Mouse (Mus musculus) kidney, embryonic 15.5 days (tissue): Measurements from ENCODE around the gene Dst. TPM values are rescaled to one million over a fixed set of nuclear protein-coding genes. Genes with fewer than 3 reads are reported as not detected.
"Not testable (repeated sequence)": the region's sequence is repeated elsewhere in the genome, so short reads cannot be mapped to it uniquely, and the experiment has no call there.

Experiments
- ATAC-seq: fragments of 200-750 bp; cut with Nextera tagmentation; replicated peaks from 2 replicates; pipeline ENCODE4 v1.8.0; 2017; ENCODE audit warnings: moderate TSS enrichment; ENCODE audit not compliant: low FRiP score
- H3K27ac ChIP-seq: fragments of 300-500 bp; sonication (generic); 2 replicates; pipeline ENCODE4 v1.5.1; 2015; ENCODE audit warnings: mild to moderate bottlenecking, inconsistent platforms
- H3K27me3 ChIP-seq: fragments of 300-500 bp; sonication (generic); 2 replicates; pipeline ENCODE4 v1.6.1; 2015; ENCODE audit warnings: inconsistent platforms
- H3K36me3 ChIP-seq: fragments of 300-500 bp; sonication (generic); 2 replicates; pipeline ENCODE4 v1.6.1; 2015; ENCODE audit warnings: inconsistent platforms
- H3K4me1 ChIP-seq: fragments of 300-500 bp; sonication (generic); 2 replicates; pipeline ENCODE4 v1.6.1; 2015; ENCODE audit warnings: inconsistent platforms
- H3K4me2 ChIP-seq: fragments of 300-500 bp; sonication (generic); 2 replicates; pipeline ENCODE4 v1.6.1; 2015; ENCODE audit warnings: moderate library complexity, mild to moderate bottlenecking, inconsistent platforms
- H3K4me3 ChIP-seq: fragments of 300-500 bp; sonication (generic); replicated peaks from 2 replicates; pipeline ENCODE4 v1.5.1; 2015; ENCODE audit warnings: mild to moderate bottlenecking, inconsistent platforms
- H3K9ac ChIP-seq: fragments of 300-500 bp; sonication (generic); 2 replicates; pipeline ENCODE4 v1.6.1; 2015; ENCODE audit warnings: mild to moderate bottlenecking, inconsistent platforms
- H3K9me3 ChIP-seq: fragments of 300-500 bp; sonication (generic); replicated peaks from 2 replicates; pipeline ENCODE4 v1.6.1; 2016; ENCODE audit warnings: inconsistent platforms
- WGBS: fragments of 180-500 bp; shearing (Covaris S2); methylation state at CpG from one replicate; pipeline ENCODE4 v1.1.7; 2015; ENCODE audit warnings: mixed read lengths; 5-methylcytosine and 5-hydroxymethylcytosine counted together
- polyA plus RNA-seq: library from polyadenylated mRNA; unstranded; fragments of >200 nt; fragmentation: Nextera tagmentation; extraction: Ambion mirVana; gene quantifications from 2 replicates; pipeline ENCODE4 v1.2.1, GENCODE M21; 2015

Gene Dst
- polyA plus RNA-seq, 1 experiment from 2014 or later = 27.9 TPM

GRCm38 (mm10) chr1:34052422-34052821 lies 144.4 kb downstream of the Dst start:
- H3K36me3 ChIP-seq = no peaks in the 10 kb centered on the region
- no peaks in the 10 kb centered on the region for H3K9me3 ChIP-seq
- no peak overlapping the region for H3K4me2 ChIP-seq
- no peak overlapping the region for H3K4me3 ChIP-seq
- H3K4me1 ChIP-seq = peaks cover 20% of the 10 kb centered on the region
- no peak overlapping the region for H3K9ac ChIP-seq
- 64% methylated on average over 5 of the region's 5 CpGs for WGBS
- no peaks in the 10 kb centered on the region for H3K27me3 ChIP-seq
- ATAC-seq = no peak
- no peak overlapping the region for H3K27ac ChIP-seq

- H3K36me3 ChIP-seq = no peaks in the 10 kb centered on the region
- H3K4me3 ChIP-seq = no peak overlapping the region
- no peak overlapping the region for H3K4me2 ChIP-seq
- H3K9ac ChIP-seq = no peak overlapping the region
- H3K27ac ChIP-seq = no peak overlapping the region
- H3K9me3 ChIP-seq = no peaks in the 10 kb centered on the region
- 91% methylated on average over 10 of the region's 10 CpGs for WGBS
- peaks cover 20% of the 10 kb centered on the region for H3K4me1 ChIP-seq
- ATAC-seq = no peak
- no peaks in the 10 kb centered on the region for H3K27me3 ChIP-seq
Measured at GRCm38 (mm10) chr1:34054970-34055369, 146.9 kb downstream of the Dst start.

- H3K9ac ChIP-seq = no peak overlapping the region
- WGBS = 90% methylated on average over 14 of the region's 14 CpGs
- H3K4me3 ChIP-seq = no peak overlapping the region
- H3K36me3 ChIP-seq = no peaks in the 10 kb centered on the region
- no peak for ATAC-seq
- H3K4me2 ChIP-seq = no peak overlapping the region
- peaks cover 27% of the 10 kb centered on the region for H3K4me1 ChIP-seq
- no peaks in the 10 kb centered on the region for H3K27me3 ChIP-seq
- H3K27ac ChIP-seq = no peak overlapping the region
- H3K9me3 ChIP-seq = no peaks in the 10 kb centered on the region
Measured at GRCm38 (mm10) chr1:34056658-34057057, 148.6 kb downstream of the Dst start.

GRCm38 (mm10) chr1:34059231-34059630 lies 151.2 kb downstream of the Dst start:
- Histone ChIP-seq H3K9ac (no peak overlapping the region), H3K27me3 (no peaks in the 10 kb centered on the region), H3K4me3 (no peak overlapping the region), H3K4me1 (peaks cover 21% of the 10 kb centered on the region), H3K27ac (no peak overlapping the region), H3K9me3 (no peaks in the 10 kb centered on the region), H3K36me3 (no peaks in the 10 kb centered on the region), H3K4me2 (no peak overlapping the region)
- 90% methylated on average over 12 of the region's 12 CpGs for WGBS
- ATAC-seq = no peak

- Histone ChIP-seq H3K9ac (no peak overlapping the region), H3K4me3 (no peak overlapping the region), H3K27ac (no peak overlapping the region), H3K4me1 (peaks cover 21% of the 10 kb centered on the region), H3K9me3 (no peaks in the 10 kb centered on the region), H3K36me3 (no peaks in the 10 kb centered on the region), H3K4me2 (no peak overlapping the region), H3K27me3 (no peaks in the 10 kb centered on the region)
- no peak for ATAC-seq
- WGBS = 16% methylated on average over 6 of the region's 6 CpGs
Measured at GRCm38 (mm10) chr1:34060446-34060845, 152.4 kb downstream of the Dst start.

GRCm38 (mm10) chr1:34061078-34061477 lies 153.1 kb downstream of the Dst start:
- Histone ChIP-seq H3K9ac (no peak overlapping the region), H3K4me3 (no peak overlapping the region), H3K36me3 (no peaks in the 10 kb centered on the region), H3K27ac (no peak overlapping the region), H3K9me3 (no peaks in the 10 kb centered on the region), H3K27me3 (no peaks in the 10 kb centered on the region), H3K4me2 (no peak overlapping the region), H3K4me1 (peaks cover 21% of the 10 kb centered on the region)
- WGBS = 25% methylated on average over 4 of the region's 4 CpGs
- ATAC-seq = peak; percentile 82

GRCm38 (mm10) chr1:34061860-34062259 lies 153.8 kb downstream of the Dst start:
- Histone ChIP-seq H3K4me2 (no peak overlapping the region), H3K36me3 (no peaks in the 10 kb centered on the region), H3K9ac (no peak overlapping the region), H3K27ac (no peak overlapping the region), H3K27me3 (no peaks in the 10 kb centered on the region), H3K4me1 (peaks cover 21% of the 10 kb centered on the region), H3K9me3 (no peaks in the 10 kb centered on the region), H3K4me3 (no peak overlapping the region)
- WGBS = 63% methylated on average over 1 of the region's 1 CpGs
- ATAC-seq = no peak

GRCm38 (mm10) chr1:34063943-34064342 lies 155.9 kb downstream of the Dst start:
- no peak for ATAC-seq
- WGBS = 60% methylated on average over 3 of the region's 3 CpGs
- no peak overlapping the region for H3K4me3 ChIP-seq

GRCm38 (mm10) chr1:34065551-34066048 lies 157.6 kb downstream of the Dst start:
- Histone ChIP-seq H3K36me3 (no peaks in the 10 kb centered on the region), H3K9me3 (no peaks in the 10 kb centered on the region), H3K4me1 (peaks cover 21% of the 10 kb centered on the region), H3K27ac (no peak overlapping the region), H3K9ac (no peak overlapping the region), H3K27me3 (no peaks in the 10 kb centered on the region), H3K4me3 (no peak overlapping the region), H3K4me2 (no peak overlapping the region)
- WGBS = 88% methylated on average over 5 of the region's 5 CpGs
- no peak for ATAC-seq

More at GRCm38 (mm10) chr1:34063943-34064342, 155.9 kb downstream of the Dst start:
- H3K4me1 ChIP-seq = peaks cover 21% of the 10 kb centered on the region
- no peaks in the 10 kb centered on the region for H3K36me3 ChIP-seq
- no peak overlapping the region for H3K4me2 ChIP-seq
- no peak overlapping the region for H3K9ac ChIP-seq
- no peaks in the 10 kb centered on the region for H3K27me3 ChIP-seq
- H3K9me3 ChIP-seq = no peaks in the 10 kb centered on the region
- no peak overlapping the region for H3K27ac ChIP-seq

- ATAC-seq, H3K36me3 ChIP-seq, H3K27me3 ChIP-seq, H3K27ac ChIP-seq, H3K9me3 ChIP-seq, H3K4me2 ChIP-seq, H3K9ac ChIP-seq, H3K4me3 ChIP-seq: not testable (repeated sequence)
- peaks cover 14% of the 10 kb centered on the region for H3K4me1 ChIP-seq
- 98% methylated on average over 4 of the region's 4 CpGs for WGBS
Measured at GRCm38 (mm10) chr1:34066401-34066800, 158.4 kb downstream of the Dst start.

- Histone ChIP-seq H3K27ac (no peak overlapping the region), H3K4me2 (no peak overlapping the region), H3K9ac (no peak overlapping the region), H3K4me1 (peaks cover 11% of the 10 kb centered on the region; the same call in 1 of the 2 replicates), H3K27me3 (no peaks in the 10 kb centered on the region), H3K36me3 (no peaks in the 10 kb centered on the region), H3K4me3 (no peak overlapping the region), H3K9me3 (no peaks in the 10 kb centered on the region)
- ATAC-seq = no peak
- WGBS = 62% methylated on average over 5 of the region's 5 CpGs
Measured at GRCm38 (mm10) chr1:34068341-34068740, 160.3 kb downstream of the Dst start.

GRCm38 (mm10) chr1:34069514-34070290 lies 161.7 kb downstream of the Dst start:
- no peak for ATAC-seq
- H3K9ac ChIP-seq = no peak overlapping the region
- H3K9me3 ChIP-seq = no peaks in the 10 kb centered on the region
- 78% methylated on average over 10 of the region's 10 CpGs for WGBS
- peaks cover 23% of the 10 kb centered on the region for H3K4me1 ChIP-seq
- H3K4me3 ChIP-seq = no peak overlapping the region
- no peak overlapping the region for H3K4me2 ChIP-seq
- no peak overlapping the region for H3K27ac ChIP-seq
- no peaks in the 10 kb centered on the region for H3K27me3 ChIP-seq
- H3K36me3 ChIP-seq = no peaks in the 10 kb centered on the region

- Histone ChIP-seq H3K4me2 (no peak overlapping the region), H3K27me3 (no peaks in the 10 kb centered on the region), H3K4me3 (no peak overlapping the region), H3K4me1 (peaks cover 27% of the 10 kb centered on the region), H3K36me3 (no peaks in the 10 kb centered on the region), H3K27ac (no peak overlapping the region), H3K9me3 (no peaks in the 10 kb centered on the region), H3K9ac (no peak overlapping the region)
- 72% methylated on average over 7 of the region's 7 CpGs for WGBS
- ATAC-seq = no peak
Measured at GRCm38 (mm10) chr1:34070474-34070873, 162.4 kb downstream of the Dst start.
